Comparison of ENCODE assay signal across 8 mouse cellular contexts in genomic region chr11:77215951-77216760, GRCm38 (mm10). TPM values are rescaled to one million over a fixed set of nuclear protein-coding genes. Genes with fewer than 3 reads are reported as not detected.
DNase-seq lines count a peak whose midpoint lies in the region; ATAC-seq and TF ChIP-seq lines count a peak whose summit lies in the region.

Ssh2 (plus strand) TSS chr11:77216287.

- no peaks in the 10 kb centered on the region for H3K9me3 ChIP-seq in heart, embryonic 11.5 days (replicated peaks; ENCODE audit: control insufficient read depth, low read length)
- no peaks in the 10 kb centered on the region for H3K9me3 ChIP-seq in kidney, embryonic 15.5 days (replicated peaks)

- peak within 1 kb of the TSS; percentile 95 for H3K9ac ChIP-seq in heart, embryonic 11.5 days (ENCODE audit: low read depth, low read length)
- H3K9ac ChIP-seq in kidney, embryonic 15.5 days, result peak within 1 kb of the TSS; percentile 76

- ATAC-seq in erythroblast, adult 5-6 weeks (replicated peaks; ENCODE audit: low FRiP score, poor library complexity, severe bottlenecking), result peak; percentile 88
- peak; percentile 88 for ATAC-seq in heart, embryonic 11.5 days (replicated peaks; ENCODE audit: insufficient number of reproducible peaks, low FRiP score, low TSS enrichment)
- peak; percentile 90 for ATAC-seq in kidney, embryonic 15.5 days (replicated peaks; ENCODE audit: low FRiP score)
- peak; percentile 27 for ATAC-seq in monocyte, adult 5-6 weeks (replicated peaks; ENCODE audit: insufficient number of reproducible peaks, low FRiP score, low TSS enrichment, poor library complexity, severe bottlenecking)

- H3K36me3 ChIP-seq in heart, embryonic 11.5 days (ENCODE audit: control insufficient read depth, insufficient read depth, low read length), result no peaks in the 10 kb centered on the region
- no peaks in the 10 kb centered on the region for H3K36me3 ChIP-seq in kidney, embryonic 15.5 days

- peak; percentile 92 for TF ChIP-seq POLR2A in brain, embryonic 14.5 days (IDR thresholded peaks at IDR 0.05; ENCODE audit: borderline replicate concordance, extremely low read depth, insufficient read depth, insufficient read length, poor library complexity, severe bottlenecking)

- H3K27me3 ChIP-seq in heart, embryonic 11.5 days (ENCODE audit: control insufficient read depth, insufficient read depth, low read length), result no peaks in the 10 kb centered on the region
- no peaks in the 10 kb centered on the region for H3K27me3 ChIP-seq in kidney, embryonic 15.5 days

- under 1% methylated on average over 61 of the region's 82 CpGs for WGBS in heart, embryonic 11.5 days (ENCODE audit: insufficient replicate concordance)
- WGBS in kidney, embryonic 15.5 days, result under 1% methylated on average over 81 of the region's 82 CpGs

- H3K4me2 ChIP-seq in heart, embryonic 11.5 days, result peak within 1 kb of the TSS; percentile 93
- peak within 1 kb of the TSS; percentile 86 for H3K4me2 ChIP-seq in kidney, embryonic 15.5 days

- no peak for TF ChIP-seq CTCF in brain, embryonic 14.5 days (IDR thresholded peaks at IDR 0.05; ENCODE audit: borderline replicate concordance, extremely low read depth, insufficient read depth, insufficient read length)

- H3K4me1 ChIP-seq in heart, embryonic 11.5 days (ENCODE audit: control insufficient read depth, insufficient read depth, low read length), result peaks cover 9% of the 10 kb centered on the region
- peaks cover 16% of the 10 kb centered on the region for H3K4me1 ChIP-seq in kidney, embryonic 15.5 days

- H3K4me3 ChIP-seq in heart, embryonic 11.5 days (ENCODE audit: low read depth, low read length), result peak within 1 kb of the TSS; percentile 92
- peak within 1 kb of the TSS; percentile 77 for H3K4me3 ChIP-seq in kidney, embryonic 15.5 days (replicated peaks)

- H3K27ac ChIP-seq in heart, embryonic 11.5 days (ENCODE audit: low read depth, low read length), result peak within 1 kb of the TSS; percentile 93
- H3K27ac ChIP-seq in kidney, embryonic 15.5 days, result peak within 1 kb of the TSS; percentile 97

- DNase-seq in CD4-positive helper T cell, adult 2 months (ENCODE audit: low read depth, low spot score), result peak; percentile 92
- peak; percentile 96 for DNase-seq in brain, embryonic 14.5 days (ENCODE audit: low read depth)
- DNase-seq in liver, result peak; percentile 92
- DNase-seq in spleen, postnatal 36 days (ENCODE audit: low spot score in 2 of 2), result peak; percentile 82 to 83

RNA-seq across cellular contexts. Expression of gene Ssh2, which starts in this region (rescaled TPM):
- polyA plus RNA-seq in brain, embryonic 14.5 days (2012; rRNA removed), result 19.5 and 28.5 TPM in 2 replicates
- total RNA-seq in erythroblast, adult 5-6 weeks (2015; ENCODE audit: low replicate concordance), result 10.8 and 16.7 TPM in 2 replicates
- 10.9 and 20.6 TPM in 2 replicates for total RNA-seq in erythroblast, adult 5-6 weeks (2017; ENCODE audit: low replicate concordance)
- polyA plus RNA-seq in heart, embryonic 11.5 days (2014; fragmentation: Nextera tagmentation; extraction: Ambion mirVana), result 22.8 and 25.7 TPM in 2 replicates
- polyA plus RNA-seq in kidney, embryonic 15.5 days (2015; fragmentation: Nextera tagmentation; extraction: Ambion mirVana), result 8.1 and 9.1 TPM in 2 replicates
- total RNA-seq in monocyte, adult 5-6 weeks (2017), result 254 to 316 TPM (median 254 TPM) in 3 replicates

Comparison
In these comparisons a context has a peak if more than half of its experiments do, and no peak if none do; other contexts are left out.
1. Peak in every context shown above with its lines: DNase-seq, ATAC-seq, H3K4me3 ChIP-seq and H3K27ac ChIP-seq.
2. RNA of gene Ssh2 (total RNA-seq): 254 to 316 TPM in monocyte, adult 5-6 weeks; 10.8 to 20.6 TPM in erythroblast, adult 5-6 weeks; every median in the first group is over 10 times any median in the second.
3. ATAC-seq: peak in every context shown above with its lines; median percentile 90 in kidney, embryonic 15.5 days; 88 in erythroblast, adult 5-6 weeks; 88 in heart, embryonic 11.5 days; 27 in monocyte, adult 5-6 weeks.